Mouse (Mus musculus): ENCODE data around the gene Otud7b. TPM values are rescaled to one million over a fixed set of nuclear protein-coding genes. Genes with fewer than 3 reads are reported as not detected.

Gene Otud7b
- polyA plus RNA-seq, 1 experiment from 2014 or later = 7.7 TPM

DNA sequence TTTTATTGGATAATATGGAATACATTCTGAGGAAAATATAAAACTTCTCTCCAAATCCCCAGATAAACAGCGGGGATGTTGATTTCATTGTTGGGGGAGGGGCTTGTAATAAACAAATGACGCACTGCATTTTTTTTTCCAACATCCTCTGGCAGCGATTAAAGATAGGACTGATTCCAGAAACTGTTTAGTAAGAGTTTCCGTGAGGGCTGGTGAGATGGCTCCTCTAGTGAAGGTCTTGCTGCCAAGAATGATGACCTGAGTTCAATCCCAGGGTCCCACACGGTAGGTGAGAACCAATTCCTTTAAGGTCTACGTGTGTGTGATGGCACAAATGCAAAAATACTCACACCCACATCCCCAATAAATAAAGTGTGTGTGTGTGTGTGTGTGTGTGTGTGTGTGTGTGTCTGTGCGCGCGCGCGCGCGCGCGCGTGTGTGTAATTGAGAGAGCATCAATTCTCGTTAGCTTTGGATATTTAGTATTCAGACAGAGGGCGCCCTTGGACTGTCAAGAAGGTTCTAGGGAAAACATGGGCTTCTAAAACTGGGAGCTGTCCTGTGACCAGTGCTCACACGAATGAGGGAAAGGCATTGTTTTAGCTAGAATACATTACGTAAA lies 38.5 kb upstream of the Otud7b start:
- no peak overlapping the region for H3K4me2 ChIP-seq (ENCODE audit: low read depth, low read length)
- no peak overlapping the region for H3K27ac ChIP-seq (ENCODE audit: low read length)
- no peak for ATAC-seq (ENCODE audit: low read depth)
- H3K27me3 ChIP-seq (ENCODE audit: control insufficient read depth, insufficient read depth, low read depth, low read length) = no peaks in the 10 kb centered on the region
- H3K4me3 ChIP-seq (ENCODE audit: low read depth, low read length) = no peak overlapping the region
- no peaks in the 10 kb centered on the region for H3K4me1 ChIP-seq (ENCODE audit: control insufficient read depth, low read depth, low read length)
- H3K36me3 ChIP-seq (ENCODE audit: control insufficient read depth, insufficient read depth) = no peaks in the 10 kb centered on the region
- WGBS (ENCODE audit: insufficient replicate concordance) = 35% methylated on average over 20 of the region's 20 CpGs
- H3K9ac ChIP-seq (ENCODE audit: low read depth, low read length) = no peak overlapping the region
- H3K9me3 ChIP-seq (replicated peaks; ENCODE audit: control insufficient read depth, low read length) = no peaks in the 10 kb centered on the region

DNA sequence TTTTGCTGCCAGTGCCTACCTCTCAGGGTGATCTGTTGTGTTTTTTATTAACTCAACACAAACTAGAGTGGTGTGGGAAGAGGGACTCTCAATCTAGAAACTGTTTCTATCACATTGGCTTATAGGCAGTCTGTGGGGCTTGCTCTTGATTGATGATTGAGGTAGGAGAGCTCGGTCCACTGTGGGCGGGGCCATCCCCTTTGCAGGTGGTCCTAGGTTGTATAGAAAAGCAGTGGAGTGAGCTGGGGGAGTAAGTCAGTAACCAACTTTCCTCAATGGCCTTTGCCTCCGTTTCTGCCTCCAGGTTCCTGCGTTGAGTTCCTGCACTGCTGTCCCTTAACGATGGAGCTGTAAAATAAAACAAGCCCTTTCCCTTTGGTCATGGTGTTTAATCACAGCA lies 37.6 kb upstream of the Otud7b start:
- Histone ChIP-seq H3K9me3 (replicated peaks; ENCODE audit: control insufficient read depth, low read length) (no peaks in the 10 kb centered on the region), H3K4me3 (ENCODE audit: low read depth, low read length) (no peak overlapping the region), H3K27ac (ENCODE audit: low read length) (no peak overlapping the region), H3K9ac (ENCODE audit: low read depth, low read length) (no peak overlapping the region), H3K36me3 (ENCODE audit: control insufficient read depth, insufficient read depth) (no peaks in the 10 kb centered on the region), H3K4me1 (ENCODE audit: control insufficient read depth, low read depth, low read length) (no peaks in the 10 kb centered on the region), H3K27me3 (ENCODE audit: control insufficient read depth, insufficient read depth, low read depth, low read length) (no peaks in the 10 kb centered on the region), H3K4me2 (ENCODE audit: low read depth, low read length) (no peak overlapping the region)
- ATAC-seq (ENCODE audit: low read depth) = no peak
- 65% methylated on average over 5 of the region's 5 CpGs for WGBS (ENCODE audit: insufficient replicate concordance)

DNA sequence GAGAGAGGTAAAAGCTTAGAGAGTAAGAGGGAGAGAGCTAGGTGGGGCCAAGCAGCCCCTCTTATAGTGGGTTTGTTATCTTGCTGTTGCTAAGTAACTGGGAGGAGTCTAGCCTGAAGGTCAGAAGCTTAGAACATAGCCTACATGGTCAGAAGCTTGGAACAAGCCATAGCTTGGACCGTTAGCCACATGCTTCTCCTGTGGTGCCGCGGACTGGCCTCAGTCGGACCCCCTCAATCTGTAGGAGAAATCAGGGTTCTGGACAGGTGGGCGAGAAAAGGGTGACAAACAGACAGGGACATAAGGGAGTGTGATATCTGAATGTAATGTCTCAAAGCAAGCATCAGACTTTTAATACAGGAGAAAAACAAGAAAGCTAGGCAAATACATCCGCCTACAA lies 35.3 kb upstream of the Otud7b start:
- WGBS (ENCODE audit: insufficient replicate concordance) = 80% methylated on average over 6 of the region's 6 CpGs
- no peak overlapping the region for H3K9ac ChIP-seq (ENCODE audit: low read depth, low read length)
- H3K9me3 ChIP-seq (replicated peaks; ENCODE audit: control insufficient read depth, low read length) = no peaks in the 10 kb centered on the region
- no peaks in the 10 kb centered on the region for H3K27me3 ChIP-seq (ENCODE audit: control insufficient read depth, insufficient read depth, low read depth, low read length)
- no peak overlapping the region for H3K27ac ChIP-seq (ENCODE audit: low read length)
- H3K36me3 ChIP-seq (ENCODE audit: control insufficient read depth, insufficient read depth) = no peaks in the 10 kb centered on the region
- no peak overlapping the region for H3K4me3 ChIP-seq (ENCODE audit: low read depth, low read length)
- no peaks in the 10 kb centered on the region for H3K4me1 ChIP-seq (ENCODE audit: control insufficient read depth, low read depth, low read length)
- no peak overlapping the region for H3K4me2 ChIP-seq (ENCODE audit: low read depth, low read length)
- no peak for ATAC-seq (ENCODE audit: low read depth)

DNA sequence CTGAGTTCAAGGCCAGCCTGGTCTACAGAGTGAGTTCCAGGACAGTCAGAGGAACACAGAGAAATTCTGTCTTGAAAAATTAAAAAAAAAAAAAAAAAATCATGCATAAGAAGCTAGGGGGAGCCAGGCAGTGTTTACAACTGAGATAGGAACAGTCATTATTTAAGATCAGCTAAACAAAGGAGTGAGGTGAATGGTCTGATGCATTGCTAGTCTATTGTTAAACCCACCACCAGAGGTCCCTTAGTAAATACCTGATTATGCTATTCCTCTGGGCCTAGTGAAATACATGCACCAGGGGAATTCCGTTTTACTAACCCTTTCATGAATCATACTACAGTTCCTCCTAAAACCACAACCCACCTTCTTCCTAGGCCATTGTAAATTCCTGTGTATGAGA lies 34.8 kb upstream of the Otud7b start:
- H3K27ac ChIP-seq (ENCODE audit: low read length) = no peak overlapping the region
- 33% methylated on average over 1 of the region's 1 CpGs for WGBS (ENCODE audit: insufficient replicate concordance)

DNA sequence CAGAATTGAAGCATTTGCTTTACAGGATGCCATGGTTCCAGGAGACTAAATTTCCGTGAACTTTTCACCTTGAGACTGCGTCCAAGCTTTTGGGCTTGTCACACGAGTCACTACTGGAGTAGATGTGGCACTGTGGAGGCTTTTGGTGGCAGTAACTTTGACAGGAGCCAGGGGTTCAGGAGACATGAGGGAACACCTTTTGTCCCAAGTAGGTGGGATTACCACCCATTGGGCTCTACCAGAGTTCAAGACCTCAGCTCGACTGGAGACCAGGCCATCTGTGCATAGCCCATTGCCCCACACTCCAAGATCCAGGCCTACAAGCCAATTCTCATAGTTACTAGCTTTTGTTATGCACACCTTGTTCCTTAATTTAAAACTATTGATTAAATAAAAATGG lies 34.1 kb upstream of the Otud7b start:
- Histone ChIP-seq H3K4me2 (ENCODE audit: low read depth, low read length) (no peak overlapping the region), H3K4me3 (ENCODE audit: low read depth, low read length) (no peak overlapping the region), H3K36me3 (ENCODE audit: control insufficient read depth, insufficient read depth) (no peaks in the 10 kb centered on the region), H3K27me3 (ENCODE audit: control insufficient read depth, insufficient read depth, low read depth, low read length) (no peaks in the 10 kb centered on the region), H3K9me3 (replicated peaks; ENCODE audit: control insufficient read depth, low read length) (no peaks in the 10 kb centered on the region), H3K9ac (ENCODE audit: low read depth, low read length) (no peak overlapping the region), H3K27ac (ENCODE audit: low read length) (no peak overlapping the region), H3K4me1 (ENCODE audit: control insufficient read depth, low read depth, low read length) (no peaks in the 10 kb centered on the region)
- no peak for ATAC-seq (ENCODE audit: low read depth)
- 63% methylated on average over 4 of the region's 4 CpGs for WGBS (ENCODE audit: insufficient replicate concordance)

More for the DNA sequence above, 34.8 kb upstream of the Otud7b start:
- H3K4me3 ChIP-seq (ENCODE audit: low read depth, low read length) = no peak overlapping the region
- no peaks in the 10 kb centered on the region for H3K27me3 ChIP-seq (ENCODE audit: control insufficient read depth, insufficient read depth, low read depth, low read length)
- H3K4me2 ChIP-seq (ENCODE audit: low read depth, low read length) = no peak overlapping the region
- no peak overlapping the region for H3K9ac ChIP-seq (ENCODE audit: low read depth, low read length)
- no peaks in the 10 kb centered on the region for H3K36me3 ChIP-seq (ENCODE audit: control insufficient read depth, insufficient read depth)
- H3K9me3 ChIP-seq (replicated peaks; ENCODE audit: control insufficient read depth, low read length) = no peaks in the 10 kb centered on the region
- H3K4me1 ChIP-seq (ENCODE audit: control insufficient read depth, low read depth, low read length) = no peaks in the 10 kb centered on the region
- no peak for ATAC-seq (ENCODE audit: low read depth)

DNA sequence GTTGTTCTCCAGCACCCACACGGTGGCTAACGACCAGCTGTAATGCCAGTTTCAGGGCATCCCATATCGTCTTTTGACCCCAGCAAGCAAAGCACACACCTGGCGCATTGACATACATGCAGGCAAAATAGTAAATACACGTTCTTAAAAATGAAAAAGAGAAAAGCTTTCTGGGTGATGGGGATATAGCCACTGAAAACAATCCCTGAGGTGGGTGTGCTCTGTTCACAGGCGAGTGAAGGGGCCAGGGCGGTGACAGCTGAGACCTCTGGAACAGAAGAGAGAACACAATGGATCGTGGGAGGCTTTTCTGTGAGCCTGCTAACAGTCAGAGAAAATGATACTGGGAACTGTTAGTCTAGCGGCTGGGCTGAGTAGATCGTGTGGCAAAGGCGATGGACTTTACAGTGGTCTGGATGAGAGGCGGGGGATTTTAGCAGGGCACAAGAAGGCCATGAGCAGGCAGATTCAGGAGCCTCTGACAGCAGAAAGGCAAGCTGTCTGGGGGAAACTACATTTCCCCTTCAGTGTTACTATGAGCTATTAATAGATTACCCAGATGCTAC lies 31.3 kb upstream of the Otud7b start:
- Histone ChIP-seq H3K27me3 (ENCODE audit: control insufficient read depth, insufficient read depth, low read depth, low read length) (no peaks in the 10 kb centered on the region), H3K9me3 (replicated peaks; ENCODE audit: control insufficient read depth, low read length) (no peaks in the 10 kb centered on the region), H3K27ac (ENCODE audit: low read length) (no peak overlapping the region), H3K36me3 (ENCODE audit: control insufficient read depth, insufficient read depth) (no peaks in the 10 kb centered on the region), H3K4me3 (ENCODE audit: low read depth, low read length) (no peak overlapping the region), H3K4me1 (ENCODE audit: control insufficient read depth, low read depth, low read length) (no peaks in the 10 kb centered on the region), H3K9ac (ENCODE audit: low read depth, low read length) (no peak overlapping the region), H3K4me2 (ENCODE audit: low read depth, low read length) (no peak overlapping the region)
- WGBS (ENCODE audit: insufficient replicate concordance) = 53% methylated on average over 12 of the region's 12 CpGs
- ATAC-seq (ENCODE audit: low read depth) = no peak

DNA sequence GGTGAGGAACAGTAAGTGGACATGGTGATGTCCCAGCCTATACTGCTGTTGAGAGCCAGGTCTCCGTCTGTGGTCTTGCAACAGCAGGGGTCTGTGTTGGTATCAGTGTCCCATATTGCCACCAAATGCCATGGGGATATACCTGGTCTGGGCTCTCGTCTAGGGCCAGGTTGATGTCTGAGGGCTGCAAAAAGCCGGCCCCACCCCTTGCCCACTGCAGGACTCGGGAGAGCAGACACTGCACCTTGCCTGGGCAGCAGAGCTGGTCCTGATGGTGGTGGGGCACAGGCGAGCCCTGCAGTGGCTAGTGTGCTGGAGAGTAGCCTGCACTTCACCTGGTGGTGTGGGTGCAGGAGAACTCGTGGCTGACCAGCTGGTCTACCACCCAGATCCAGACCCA lies 26.3 kb upstream of the Otud7b start:
- H3K27ac ChIP-seq (ENCODE audit: low read length) = no peak overlapping the region
- H3K4me2 ChIP-seq (ENCODE audit: low read depth, low read length) = no peak overlapping the region
- H3K4me3 ChIP-seq (ENCODE audit: low read depth, low read length) = no peak overlapping the region
- no peak overlapping the region for H3K9ac ChIP-seq (ENCODE audit: low read depth, low read length)
- no peaks in the 10 kb centered on the region for H3K9me3 ChIP-seq (replicated peaks; ENCODE audit: control insufficient read depth, low read length)
- H3K27me3 ChIP-seq (ENCODE audit: control insufficient read depth, insufficient read depth, low read depth, low read length) = no peaks in the 10 kb centered on the region
- H3K36me3 ChIP-seq (ENCODE audit: control insufficient read depth, insufficient read depth) = no peaks in the 10 kb centered on the region
- no peak for ATAC-seq (ENCODE audit: low read depth)
- 52% methylated on average over 6 of the region's 6 CpGs for WGBS (ENCODE audit: insufficient replicate concordance)
- H3K4me1 ChIP-seq (ENCODE audit: control insufficient read depth, low read depth, low read length) = peaks cover 7% of the 10 kb centered on the region

DNA sequence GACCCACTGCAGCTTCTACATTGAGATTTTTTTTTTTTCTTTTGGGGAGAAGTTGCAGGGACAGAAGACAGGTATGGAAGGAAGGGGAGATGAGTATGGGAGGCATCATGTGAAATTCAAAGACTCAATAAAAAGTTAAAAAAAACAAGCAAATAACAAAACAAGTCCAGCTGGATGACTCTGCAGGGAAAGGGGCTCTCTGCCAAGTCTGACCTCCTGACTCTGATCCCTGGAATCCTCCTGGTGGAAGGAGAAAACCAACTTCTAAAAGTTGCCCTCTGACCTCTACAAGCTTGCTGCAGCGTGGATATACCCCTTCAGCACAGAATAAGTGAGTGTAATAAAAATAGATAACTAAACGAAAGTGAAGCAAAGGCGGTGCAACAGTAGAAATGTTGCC lies 25.6 kb upstream of the Otud7b start:
- no peak for ATAC-seq (ENCODE audit: low read depth)
- WGBS (ENCODE audit: insufficient replicate concordance) = 56% methylated on average over 3 of the region's 3 CpGs
- no peaks in the 10 kb centered on the region for H3K27me3 ChIP-seq (ENCODE audit: control insufficient read depth, insufficient read depth, low read depth, low read length)
- no peak overlapping the region for H3K4me3 ChIP-seq (ENCODE audit: low read depth, low read length)
- no peak overlapping the region for H3K4me2 ChIP-seq (ENCODE audit: low read depth, low read length)
- no peak overlapping the region for H3K27ac ChIP-seq (ENCODE audit: low read length)
- no peaks in the 10 kb centered on the region for H3K9me3 ChIP-seq (replicated peaks; ENCODE audit: control insufficient read depth, low read length)
- H3K36me3 ChIP-seq (ENCODE audit: control insufficient read depth, insufficient read depth) = no peaks in the 10 kb centered on the region
- H3K4me1 ChIP-seq (ENCODE audit: control insufficient read depth, low read depth, low read length) = peaks cover 9% of the 10 kb centered on the region
- H3K9ac ChIP-seq (ENCODE audit: low read depth, low read length) = no peak overlapping the region

DNA sequence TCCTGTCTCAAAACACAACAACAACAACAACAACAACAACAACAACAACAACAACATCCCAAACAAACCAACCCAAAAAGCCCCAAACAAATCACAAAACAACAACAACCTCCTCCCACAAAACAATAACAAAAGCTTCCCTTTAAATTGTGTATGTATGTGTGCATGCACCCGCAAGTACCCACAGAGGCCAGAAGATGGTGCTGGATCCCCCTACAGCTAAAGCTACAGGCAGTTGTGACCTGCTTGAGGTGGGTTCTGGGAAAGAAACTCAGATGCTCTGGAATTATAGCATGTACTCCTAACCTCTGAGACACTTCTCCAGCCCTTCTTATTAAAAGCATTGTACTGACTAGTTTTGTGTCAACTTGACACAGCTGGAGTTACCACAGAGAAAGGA lies 23.3 kb upstream of the Otud7b start:
- H3K4me3 ChIP-seq (ENCODE audit: low read depth, low read length) = no peak overlapping the region
- no peaks in the 10 kb centered on the region for H3K9me3 ChIP-seq (replicated peaks; ENCODE audit: control insufficient read depth, low read length)
- H3K4me1 ChIP-seq (ENCODE audit: control insufficient read depth, low read depth, low read length) = peaks cover 9% of the 10 kb centered on the region
- 71% methylated on average over 1 of the region's 1 CpGs for WGBS (ENCODE audit: insufficient replicate concordance)
- H3K27me3 ChIP-seq (ENCODE audit: control insufficient read depth, insufficient read depth, low read depth, low read length) = no peaks in the 10 kb centered on the region
- no peaks in the 10 kb centered on the region for H3K36me3 ChIP-seq (ENCODE audit: control insufficient read depth, insufficient read depth)
- no peak overlapping the region for H3K4me2 ChIP-seq (ENCODE audit: low read depth, low read length)
- no peak overlapping the region for H3K27ac ChIP-seq (ENCODE audit: low read length)
- ATAC-seq (ENCODE audit: low read depth) = no peak
- no peak overlapping the region for H3K9ac ChIP-seq (ENCODE audit: low read depth, low read length)
